Mouse (Mus musculus): Measurements from ENCODE around the gene Tmem102.

The Tmem102 gene

DNA sequence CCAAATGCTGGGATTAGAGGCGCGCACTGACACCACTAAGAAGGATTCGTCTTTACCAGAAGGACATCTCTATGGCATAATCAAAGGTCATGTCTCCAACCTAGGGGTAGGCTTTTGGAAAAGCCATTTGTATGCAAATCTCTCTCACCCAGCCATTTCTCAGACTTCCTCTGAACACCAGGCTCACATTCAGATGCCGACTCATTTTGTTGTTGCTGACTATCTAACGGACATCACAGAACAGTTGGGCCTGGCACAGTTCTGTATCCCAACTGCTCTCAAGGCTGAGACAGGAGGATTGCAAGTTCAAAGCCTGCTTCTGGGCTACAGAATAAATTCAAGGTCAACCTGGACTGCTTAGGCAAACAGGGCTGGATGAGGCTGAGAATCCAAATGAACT lies 18.1 kb downstream of the Tmem102 start:
- no peak for DNase-seq (ENCODE audit: low spot score)

DNA sequence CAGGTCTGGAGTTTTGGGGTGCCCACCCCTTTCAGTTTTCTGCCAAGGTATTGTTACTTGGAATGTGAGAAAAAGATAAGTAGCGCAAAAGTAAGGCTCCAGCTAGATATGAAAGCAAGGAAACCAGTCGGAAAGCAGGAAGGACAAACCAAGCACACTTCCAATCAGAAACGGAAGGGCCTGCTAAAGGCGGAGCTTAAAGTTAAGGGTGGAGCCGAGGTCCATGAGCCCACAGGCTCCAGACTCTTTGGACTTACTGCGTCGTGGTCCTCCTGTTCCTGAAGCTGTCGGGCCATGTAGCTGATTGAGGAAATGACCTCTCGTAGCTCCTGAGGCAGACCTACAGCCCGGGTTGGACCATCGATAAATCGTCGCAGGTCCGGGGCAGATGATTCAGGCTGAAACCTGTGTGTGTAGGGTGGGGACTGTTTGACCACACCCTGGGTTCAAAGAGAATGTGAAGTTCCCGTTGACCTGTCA lies 20.6 kb downstream of the Tmem102 start:
- peak; percentile 55 for DNase-seq (ENCODE audit: low spot score)

DNA sequence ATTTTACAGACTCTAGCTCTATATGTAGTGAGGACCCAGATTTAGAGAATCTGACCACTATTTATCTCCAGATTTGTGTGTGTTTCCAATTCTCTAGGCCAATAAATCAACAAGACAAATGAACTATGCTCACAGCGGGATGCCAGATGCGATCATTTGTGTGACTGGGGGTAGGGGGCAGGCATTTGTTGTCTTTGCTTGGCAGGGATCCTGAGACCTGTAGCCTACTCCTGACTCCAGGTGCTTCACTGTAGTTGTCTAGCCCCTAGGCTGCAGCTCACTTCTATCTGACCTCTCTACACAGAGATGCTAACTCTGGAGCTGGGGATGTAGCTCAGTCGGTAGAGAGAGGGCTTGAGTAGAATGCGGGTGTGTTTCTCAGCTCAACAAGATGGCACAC lies 23.6 kb downstream of the Tmem102 start:
- no peak for DNase-seq (ENCODE audit: low spot score)

DNA sequence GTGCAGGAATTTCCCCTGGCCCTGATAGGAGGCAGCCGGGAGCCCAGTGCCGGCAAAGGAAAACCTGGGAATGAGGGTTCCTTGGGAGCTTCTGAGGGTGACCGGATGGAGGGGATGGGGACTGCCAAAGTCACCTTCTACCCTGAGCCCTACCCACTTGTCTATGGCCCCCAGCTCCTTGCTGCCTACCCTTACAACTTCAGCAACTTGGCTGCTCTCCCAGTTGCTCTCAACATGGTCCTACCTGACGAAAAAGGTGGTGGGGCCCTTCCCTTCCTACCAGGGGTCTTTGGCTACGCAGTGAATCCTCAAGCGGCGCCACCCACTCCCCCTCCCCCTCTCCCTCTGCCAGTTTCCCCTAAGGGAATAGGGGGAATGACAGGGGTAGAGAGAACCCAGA lies 26.4 kb downstream of the Tmem102 start:
- no peak for DNase-seq (ENCODE audit: low spot score)

DNA sequence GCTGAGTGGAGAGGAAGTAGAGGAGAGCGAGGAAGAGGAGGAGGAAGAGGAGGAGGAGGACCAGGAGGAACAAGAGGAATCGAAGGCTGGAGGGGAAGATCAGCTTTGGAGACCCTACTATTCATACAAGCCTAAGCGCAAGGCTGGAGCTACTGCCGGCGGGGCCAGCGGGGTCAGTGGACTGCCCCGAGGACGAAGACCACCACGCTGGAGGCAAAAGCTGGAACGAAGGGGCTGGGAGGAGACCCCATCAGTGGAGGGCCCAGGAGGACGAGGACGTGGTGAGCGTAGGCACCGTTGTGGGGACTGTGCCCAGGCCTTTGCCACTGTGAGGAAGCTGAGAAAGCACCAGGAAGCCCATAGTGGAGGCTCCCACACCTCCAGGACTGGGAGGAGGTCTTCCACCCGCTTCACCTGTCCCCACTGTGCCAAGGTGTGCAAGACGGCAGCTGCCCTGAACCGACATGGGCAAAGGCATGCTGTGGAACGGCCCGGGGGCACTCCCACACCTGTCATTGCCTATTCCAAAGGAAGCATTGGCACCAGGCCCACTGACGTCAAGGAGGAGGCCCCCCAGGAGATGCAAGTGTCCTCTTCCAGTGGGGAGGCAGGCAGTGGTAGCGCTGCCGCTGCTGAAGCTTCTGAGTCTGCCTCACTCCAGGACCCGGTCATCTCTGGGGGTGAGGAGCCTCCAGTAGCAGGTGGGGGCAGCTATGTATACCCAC lies 27.0 kb downstream of the Tmem102 start:
- DNase-seq (ENCODE audit: low spot score), result peak; percentile 62

DNA sequence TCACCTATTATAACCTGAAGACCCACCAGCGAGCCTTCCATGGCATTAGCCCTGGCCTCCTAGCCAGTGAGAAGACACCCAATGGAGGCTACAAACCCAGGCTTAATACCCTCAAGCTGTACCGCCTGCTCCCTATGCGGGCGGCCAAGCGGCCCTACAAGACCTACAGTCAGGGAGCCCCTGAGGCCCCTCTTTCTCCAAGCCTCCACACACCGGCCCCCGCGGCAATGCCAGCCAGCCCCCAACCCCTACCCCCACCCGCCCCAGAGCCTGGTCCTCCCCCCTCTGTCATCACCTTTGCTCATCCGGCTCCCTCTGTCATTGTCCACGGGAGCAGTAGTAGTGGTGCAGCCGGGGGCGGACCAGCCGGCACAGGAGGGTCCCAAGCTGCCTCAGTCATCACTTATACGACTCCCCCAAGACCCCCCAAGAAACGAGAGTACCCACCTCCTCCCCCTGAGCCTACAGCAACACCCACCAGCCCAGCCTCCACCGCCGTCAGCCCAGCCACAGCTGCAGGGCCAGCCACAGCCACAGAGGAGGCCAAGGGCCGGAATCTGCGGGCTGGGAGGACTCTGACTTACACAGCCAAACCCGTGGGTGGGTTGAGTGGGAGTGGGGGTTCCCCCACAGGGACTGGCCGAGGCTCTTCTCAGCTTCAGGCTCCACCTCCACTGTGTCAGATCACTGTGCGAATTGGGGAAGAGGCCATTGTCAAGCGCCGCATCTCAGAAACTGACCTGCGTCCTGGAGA lies 27.7 kb downstream of the Tmem102 start:
- DNase-seq (ENCODE audit: low spot score), result peak; percentile 68

DNA sequence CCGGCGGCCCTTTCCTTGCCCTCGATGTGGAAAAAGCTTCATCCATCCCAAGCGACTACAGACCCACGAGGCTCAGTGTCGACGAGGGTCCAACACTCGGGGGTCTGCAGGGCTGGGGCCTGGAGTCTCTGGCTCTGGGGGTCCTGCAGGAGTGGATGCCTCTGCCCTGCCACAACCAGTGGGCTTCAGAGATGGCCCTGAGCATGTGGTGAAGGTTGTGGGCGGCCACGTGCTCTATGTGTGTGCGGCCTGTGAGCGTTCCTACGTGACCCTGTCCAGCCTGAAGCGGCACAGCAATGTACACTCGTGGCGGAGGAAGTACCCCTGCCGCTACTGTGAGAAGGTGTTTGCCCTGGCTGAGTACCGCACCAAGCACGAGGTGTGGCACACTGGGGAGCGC lies 28.9 kb downstream of the Tmem102 start:
- DNase-seq (ENCODE audit: low spot score), result no peak

DNA sequence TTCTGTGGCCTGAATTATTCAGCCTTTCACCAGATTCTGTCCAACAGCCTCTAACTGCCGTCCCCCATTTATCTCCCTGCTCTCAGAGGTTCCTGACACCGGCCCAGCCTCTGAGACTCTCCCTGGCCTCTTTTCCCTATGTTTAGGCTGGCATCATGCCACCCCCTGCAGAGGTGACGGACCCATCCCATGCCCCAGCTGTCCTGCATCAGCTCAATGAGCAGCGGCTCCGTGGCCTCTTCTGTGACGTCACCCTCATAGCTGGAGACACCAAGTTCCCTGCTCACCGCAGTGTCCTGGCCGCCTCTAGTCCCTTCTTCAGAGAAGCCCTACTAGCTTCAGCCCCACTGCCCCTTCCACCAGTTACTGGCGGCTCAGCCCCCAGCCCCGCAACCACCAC lies 29.7 kb downstream of the Tmem102 start:
- DNase-seq (ENCODE audit: low spot score), result no peak

DNA sequence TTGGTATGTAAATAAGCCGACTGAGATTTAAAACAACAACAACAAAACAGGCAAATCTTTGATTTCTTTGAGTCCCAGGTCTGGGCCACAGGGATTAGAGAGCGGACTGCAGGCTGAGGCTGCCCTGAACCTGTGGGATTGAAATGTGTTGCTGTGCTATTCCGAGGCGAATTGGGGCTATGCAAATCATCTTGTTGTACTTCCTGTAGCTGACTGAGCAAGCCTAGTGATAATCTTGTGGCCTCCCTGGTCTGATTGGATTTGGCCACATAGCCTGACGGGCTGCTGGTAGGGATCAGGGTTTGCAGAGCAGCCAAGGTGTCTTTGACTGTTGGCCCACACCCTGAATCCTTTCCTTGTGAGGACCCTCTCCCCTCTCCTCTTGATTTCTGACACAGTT lies 30.5 kb downstream of the Tmem102 start:
- DNase-seq (ENCODE audit: low spot score), result no peak

DNA sequence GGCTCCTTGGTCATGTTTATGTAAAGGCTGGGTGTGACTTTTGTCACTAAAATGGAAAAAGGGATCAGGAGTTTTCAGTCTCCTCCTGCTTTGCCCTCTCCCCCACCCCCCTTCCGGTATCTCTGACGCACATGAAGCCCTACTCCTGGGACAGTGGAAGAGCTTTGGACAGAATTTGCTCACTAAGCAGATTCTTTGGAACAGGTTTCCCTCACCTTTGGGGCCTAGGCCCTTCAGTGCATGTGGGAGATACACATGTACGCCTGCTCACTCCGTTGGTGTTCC lies 37.9 kb downstream of the Tmem102 start:
- DNase-seq (ENCODE audit: low spot score), result no peak

DNA sequence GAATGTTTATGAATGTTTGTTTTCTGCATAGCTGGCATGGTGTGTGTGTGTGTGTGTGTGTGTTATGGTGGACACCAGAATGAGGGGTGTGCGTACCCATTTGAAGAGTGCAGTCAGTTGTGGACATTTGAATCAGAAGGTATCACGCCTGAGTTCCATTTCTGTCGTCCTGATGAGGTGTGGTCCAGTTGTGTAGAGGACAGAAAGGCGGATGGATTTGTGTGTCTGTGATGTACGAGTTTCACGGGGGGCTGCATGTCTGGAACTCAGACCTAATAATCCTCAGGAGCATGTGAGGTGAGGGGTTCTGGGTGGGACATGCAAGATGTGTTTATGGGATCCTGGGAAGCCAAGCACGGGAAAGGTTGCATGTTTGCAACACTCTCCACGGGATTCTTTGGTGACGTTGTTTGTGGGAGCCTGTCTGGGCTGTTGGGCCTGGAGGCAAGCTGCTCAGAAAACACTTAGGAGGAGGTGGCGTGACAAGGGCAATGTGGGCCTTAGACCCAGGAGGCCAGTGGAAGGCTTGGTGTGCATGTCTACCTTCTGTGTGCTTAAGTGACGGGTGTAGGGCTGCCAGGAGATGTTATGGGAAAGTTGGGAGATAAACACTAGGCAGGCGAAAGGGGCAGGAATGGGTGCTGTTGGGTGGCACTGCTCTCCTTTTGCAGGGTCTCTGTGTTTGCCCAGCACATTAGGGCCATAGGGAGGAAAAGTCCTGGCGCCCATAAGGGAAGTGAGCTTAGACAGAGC lies 38.4 kb downstream of the Tmem102 start:
- DNase-seq (ENCODE audit: low spot score), result no peak

DNA sequence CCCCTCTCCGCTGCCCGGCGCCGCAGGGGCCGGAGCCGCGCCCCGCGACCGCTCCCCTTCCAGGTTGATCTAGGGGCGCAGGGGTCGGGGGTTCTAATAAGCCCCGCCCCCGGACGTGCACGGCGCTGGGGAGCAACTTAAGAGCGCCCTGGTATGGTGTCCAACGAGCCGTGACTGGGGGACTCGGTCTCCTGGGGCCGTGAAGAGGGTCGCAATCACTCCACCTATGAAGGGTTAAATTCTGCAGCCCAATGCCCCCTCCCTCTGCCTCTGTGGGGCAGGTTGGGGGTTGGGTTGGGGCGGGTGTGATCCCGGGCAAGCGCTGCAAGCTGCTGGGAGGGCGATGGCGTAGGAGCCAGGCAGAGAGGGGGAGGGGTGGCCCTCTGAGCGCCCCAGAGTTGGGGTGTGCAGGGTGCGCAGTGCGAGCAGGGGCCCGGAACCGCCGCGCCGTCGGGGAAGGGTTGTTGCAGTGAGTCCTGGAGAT lies 39.3 kb downstream of the Tmem102 start:
- DNase-seq (ENCODE audit: low spot score), result peak; percentile 82

DNA sequence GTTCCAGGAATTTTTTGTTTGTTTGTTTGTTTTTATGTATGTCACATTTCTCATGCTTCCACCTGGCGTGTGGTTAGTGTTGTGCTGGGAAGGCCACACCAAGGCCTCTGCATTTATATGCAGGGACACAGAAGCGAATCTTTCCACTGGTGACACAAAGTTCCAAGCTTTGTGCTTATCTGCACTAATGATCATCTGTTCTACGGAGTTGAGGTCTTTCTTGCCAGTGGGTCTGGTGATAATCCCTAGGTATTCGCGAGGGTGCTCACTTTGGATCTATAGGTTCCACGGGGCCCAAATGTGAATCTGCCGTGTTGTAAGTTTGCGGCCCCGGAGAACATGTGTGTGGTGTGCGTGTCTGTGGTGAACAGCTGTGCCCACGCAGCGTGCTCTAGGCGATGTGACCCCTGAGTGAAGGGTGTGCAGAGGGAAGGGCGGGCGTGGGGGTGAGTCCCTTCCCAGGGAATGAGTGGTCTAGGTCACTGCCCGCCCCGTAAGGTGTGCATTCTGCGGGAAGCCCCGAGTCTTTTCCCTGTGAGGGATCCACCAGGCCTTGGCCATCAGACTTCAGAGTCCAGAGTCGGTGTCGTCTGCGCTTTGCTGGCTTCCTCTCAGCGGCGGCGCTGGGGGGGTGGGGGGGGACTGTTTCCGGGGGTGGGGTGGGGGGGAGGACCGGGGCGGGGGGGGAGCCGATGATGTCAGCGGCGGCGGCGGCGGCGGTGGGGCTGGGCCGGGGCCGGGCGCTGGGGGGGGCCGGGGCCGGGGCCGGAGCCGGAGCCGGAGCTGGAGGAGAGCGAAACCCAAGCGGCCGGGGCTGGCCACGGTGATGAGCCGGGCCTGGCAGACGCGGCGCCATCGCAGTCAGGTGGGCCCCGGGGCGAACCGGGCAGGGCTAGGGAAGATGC lies 40.0 kb downstream of the Tmem102 start, which contains the start of gene Zbtb4:
Gene Zbtb4, plus strand, starts transcription at position 692 of the 905 bp plus-strand sequence.
- DNase-seq (ENCODE audit: low spot score), result peak; percentile 63

DNA sequence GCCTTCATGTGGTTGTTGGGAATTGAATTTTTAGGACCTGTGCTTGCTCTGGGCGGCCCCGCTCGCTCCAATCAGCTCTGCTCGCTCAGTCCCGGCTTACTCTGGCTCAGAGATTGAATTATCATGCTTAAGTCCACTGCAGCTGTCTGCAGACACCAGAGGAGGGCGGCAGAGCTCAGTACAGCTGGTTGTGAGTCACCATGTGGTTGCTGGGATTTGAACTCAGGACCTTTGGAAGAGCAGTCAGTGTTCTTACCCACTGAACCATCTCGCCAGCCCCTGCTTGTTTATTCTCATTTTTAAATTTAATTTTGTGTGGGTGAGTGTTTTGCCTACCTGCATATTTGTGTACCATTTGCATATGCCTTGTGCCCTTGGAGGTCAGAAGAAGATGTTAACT lies 41.9 kb downstream of the Tmem102 start:
- no peak for DNase-seq (ENCODE audit: low spot score)

DNA sequence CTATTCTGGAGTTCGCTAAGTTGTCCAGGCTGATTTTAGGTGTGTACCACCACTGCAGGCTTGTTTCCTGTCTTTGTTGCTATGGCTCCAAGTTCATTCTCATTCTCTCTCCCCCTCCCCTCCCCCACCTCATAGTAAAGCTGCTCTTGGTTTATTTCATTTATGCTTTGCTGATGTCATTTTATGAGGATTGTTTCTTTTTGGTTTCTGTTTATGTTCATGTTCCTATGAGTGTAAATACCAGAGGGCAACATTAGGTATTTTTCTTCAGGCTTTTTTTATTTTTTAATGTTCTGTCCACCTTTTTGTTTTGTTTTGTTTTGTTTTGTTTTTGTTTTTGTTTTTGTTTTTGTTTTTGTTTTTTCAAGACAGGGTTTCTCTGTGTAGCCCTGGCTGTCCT lies 43.6 kb downstream of the Tmem102 start, which contains the start of gene Slc35g3:
Gene Slc35g3, minus strand, starts transcription at position 101 of the 400 bp plus-strand sequence.
- no peak for DNase-seq (ENCODE audit: low spot score)

DNA sequence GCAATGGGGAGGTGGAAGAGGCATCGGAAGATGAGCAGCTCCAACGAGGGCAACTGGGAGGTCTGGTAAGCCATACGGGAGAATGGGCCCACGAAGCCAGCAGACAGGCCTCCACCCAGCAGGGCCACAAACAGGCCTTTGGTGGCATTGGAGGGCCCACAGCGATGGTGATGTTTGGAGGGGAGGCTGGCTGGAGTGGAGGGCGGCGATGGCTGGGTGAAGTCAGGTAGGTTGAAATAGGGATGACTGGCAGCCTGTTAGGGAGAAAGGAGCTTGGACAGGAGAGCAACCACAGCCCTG lies 44.6 kb downstream of the Tmem102 start:
- no peak for DNase-seq (ENCODE audit: low spot score)

DNA sequence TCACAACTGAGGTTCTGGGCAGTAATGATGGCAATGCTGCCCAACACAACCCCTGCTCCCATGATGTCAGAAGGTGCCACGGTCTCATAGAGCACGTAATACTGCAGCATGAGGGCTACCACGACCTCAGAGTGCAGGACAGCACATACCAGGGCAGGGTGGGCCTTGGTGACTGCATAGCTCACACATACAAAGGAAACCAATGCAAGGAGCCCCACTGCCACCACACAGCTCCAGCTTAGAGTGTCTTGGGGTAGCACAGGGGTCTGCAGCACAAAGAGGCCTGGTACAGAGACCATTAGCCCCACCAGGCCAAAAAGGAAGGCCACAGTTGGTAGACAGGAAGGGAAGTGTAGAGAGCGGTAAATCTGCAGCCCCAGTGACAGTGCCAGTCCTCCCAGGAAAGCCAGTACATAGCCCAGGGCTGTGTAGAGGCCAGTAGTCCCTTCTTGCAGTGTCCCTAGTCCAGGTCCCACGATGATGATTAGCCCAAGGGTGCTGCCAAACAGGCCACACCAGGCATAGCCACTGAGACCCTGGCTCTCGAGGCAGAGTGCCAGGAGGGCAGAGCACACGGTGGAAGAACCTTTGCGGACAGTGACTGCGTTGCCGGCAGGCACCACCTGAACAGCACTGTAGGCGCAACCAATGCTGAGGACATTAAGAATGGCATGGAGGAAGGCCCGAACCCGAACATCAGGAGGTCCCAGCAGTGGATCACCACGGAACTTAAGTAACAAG lies 45.1 kb downstream of the Tmem102 start:
- no peak for DNase-seq (ENCODE audit: low spot score)

DNA sequence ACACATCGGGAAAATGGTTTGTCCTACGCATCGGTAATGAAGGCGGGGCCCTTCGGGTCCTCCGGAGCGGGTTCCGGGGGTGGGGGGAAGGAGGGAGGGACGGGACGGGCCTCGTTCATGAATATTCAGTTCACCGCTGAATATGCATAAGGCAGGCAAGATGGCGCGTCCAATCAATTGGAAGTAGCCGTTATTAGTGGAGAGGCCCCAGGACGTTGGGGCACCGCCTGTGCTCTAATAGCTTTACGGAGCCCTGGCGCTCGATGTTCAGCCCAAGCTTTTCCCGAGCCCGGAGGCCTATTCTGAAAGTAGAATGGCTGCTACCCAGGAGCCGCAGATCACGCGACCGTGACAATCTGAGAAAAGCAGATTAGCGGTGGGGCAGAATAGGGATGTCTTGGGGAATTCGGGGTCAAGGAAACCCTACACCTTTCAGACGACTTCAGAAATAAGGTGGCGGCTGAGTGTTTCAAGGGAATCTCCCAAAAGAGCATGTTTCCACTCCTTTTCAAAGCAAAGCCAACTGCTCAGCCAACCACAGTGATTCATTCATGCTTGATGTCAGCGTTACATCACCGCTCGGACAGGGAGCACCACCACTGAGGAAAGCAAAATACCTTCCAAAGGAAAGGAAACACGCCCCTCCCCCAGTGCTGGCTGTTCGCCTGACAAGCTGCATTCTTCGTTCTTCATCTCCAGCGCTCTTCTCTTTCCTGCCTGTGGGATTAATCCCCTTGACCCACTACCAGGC lies 46.3 kb downstream of the Tmem102 start:
- DNase-seq (ENCODE audit: low spot score), result peak; percentile 86

DNA sequence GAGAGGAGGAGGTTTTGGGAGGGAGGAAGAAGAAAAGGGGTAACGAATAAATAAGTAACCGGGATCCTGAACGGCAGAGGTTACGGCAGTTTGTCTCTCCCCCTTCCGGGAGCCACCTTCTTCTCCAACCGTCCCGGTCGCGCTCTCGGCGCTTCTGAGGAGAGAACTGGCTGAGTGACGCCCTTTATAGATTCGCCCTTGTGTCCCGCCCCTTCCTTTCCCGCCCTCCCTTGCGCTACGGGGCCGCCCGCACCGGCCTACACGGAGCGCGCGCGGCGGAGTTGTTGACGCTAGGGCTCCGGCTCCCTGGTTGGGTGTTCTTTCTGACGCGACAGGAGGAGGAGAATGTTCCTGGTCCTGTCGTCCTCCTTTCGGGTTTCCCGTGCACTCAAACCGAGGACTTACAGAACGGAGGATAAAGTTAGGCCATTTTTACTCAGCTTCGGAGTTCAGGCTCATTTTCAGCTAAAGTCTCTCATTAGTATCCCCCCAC lies 46.9 kb downstream of the Tmem102 start, which contains the start of gene Polr2a:
Gene Polr2a, minus strand, starts transcription at position 160 of the 493 bp plus-strand sequence.
- DNase-seq (ENCODE audit: low spot score), result peak; percentile 98

DNA sequence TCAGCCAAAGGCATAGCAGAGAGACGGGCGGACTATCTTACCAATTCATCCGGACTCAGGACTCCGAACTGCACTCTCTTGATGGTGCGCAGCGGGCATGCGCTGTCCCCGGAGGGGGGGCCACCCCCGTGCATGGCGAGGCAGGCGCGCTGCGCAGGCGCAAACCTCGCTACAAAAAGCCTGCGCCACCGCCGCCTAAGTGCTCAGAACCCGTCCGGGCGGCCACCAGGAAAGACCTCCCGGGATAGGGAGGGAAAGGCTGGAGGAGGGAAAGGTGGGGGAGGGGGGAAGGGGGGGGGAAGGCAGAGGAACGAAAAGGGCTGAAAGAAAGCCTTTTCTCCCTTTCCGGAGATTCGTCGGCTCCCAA lies 47.4 kb downstream of the Tmem102 start:
- peak; percentile 98 for DNase-seq (ENCODE audit: low spot score)

All from testis, postnatal 10 days (tissue).